Mouse (Mus musculus): Measurements from ENCODE around the gene Lemd2. TPM values are rescaled to one million over a fixed set of nuclear protein-coding genes. Genes with fewer than 3 reads are reported as not detected.
"Not testable (repeated sequence)": the region's sequence is repeated elsewhere in the genome, so short reads cannot be mapped to it uniquely, and the experiment has no call there.

Lemd2 gene
- total RNA-seq (2017) = 35.3 and 70.7 TPM in 2 replicates

DNA sequence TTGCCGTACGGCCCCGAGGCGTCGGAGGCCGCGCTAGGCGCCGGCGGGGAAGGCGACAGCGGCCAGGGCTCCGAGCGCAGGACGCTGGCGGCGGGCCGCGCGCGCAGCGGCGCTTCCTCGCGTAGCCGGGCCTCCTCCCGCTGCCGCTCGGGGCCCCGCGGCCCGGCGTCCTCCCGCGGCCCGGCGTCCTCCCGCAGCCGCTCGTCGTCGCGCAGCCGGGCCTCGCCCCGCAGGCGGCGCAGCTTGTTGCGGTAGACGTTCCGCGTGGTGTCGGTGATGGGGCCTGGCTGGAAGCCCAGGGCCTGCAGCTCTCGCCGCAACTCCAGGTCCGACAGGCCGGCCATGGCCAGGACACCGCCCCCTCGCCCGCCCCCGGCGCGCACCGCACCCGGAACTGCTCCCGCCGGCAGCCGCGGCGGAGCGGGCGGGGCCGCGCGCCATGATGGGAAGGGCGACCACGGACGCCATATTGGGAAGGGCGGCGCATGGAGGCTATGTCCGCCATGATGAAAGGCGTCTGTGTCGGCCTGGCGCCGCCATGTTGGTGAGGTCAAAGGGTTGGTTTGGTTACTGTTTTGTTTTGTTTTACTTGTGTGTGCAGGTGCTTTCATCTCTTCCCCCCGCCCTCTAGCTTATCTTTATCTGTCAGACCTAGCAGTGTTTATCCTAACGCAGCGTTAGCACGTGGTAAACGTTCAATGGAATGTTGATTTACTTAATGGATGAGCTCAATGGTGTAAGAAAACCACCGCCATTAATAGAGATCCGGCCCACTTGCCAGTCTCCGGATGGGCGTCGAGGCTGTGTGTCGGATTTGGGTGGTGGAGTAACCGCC is at the start of gene Lemd2:
Lemd2 (minus strand) TSS at position 395 of the 835 bp plus-strand sequence.
- peak; percentile 50 to 57 for ATAC-seq (replicated peaks in 1 of 2; ENCODE audit: insufficient read depth in 1 of 2, low FRiP score in 2 of 2, low TSS enrichment in 1 of 2, low read depth in 1 of 2, poor library complexity in 2 of 2, severe bottlenecking in 2 of 2)

DNA sequence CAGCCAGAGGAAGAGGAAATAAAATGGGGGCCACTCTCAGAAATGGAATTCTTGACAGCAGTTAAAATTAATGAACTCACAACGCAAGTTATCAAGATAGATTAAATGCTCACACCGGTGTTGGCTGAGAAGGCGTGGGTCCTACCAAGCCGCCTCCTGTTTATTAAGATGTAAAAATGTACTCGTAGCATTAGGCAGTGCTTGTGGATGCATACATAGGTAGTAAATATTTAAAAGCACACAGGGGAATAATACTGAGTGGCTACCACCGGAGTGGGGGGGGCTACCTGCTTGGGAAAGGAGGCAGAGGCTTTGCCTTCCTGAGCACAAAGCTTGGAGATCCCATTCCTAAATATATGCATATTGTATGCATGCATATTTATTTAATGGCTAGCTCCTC is 46.9 kb upstream of the Lemd2 start:
- ATAC-seq (replicated peaks in 1 of 2; ENCODE audit: insufficient read depth in 1 of 2, low FRiP score in 2 of 2, low TSS enrichment in 1 of 2, low read depth in 1 of 2, poor library complexity in 2 of 2, severe bottlenecking in 2 of 2) = no peak

GRCm38 (mm10) chr17:27250461-27250860 is 46.2 kb upstream of the Lemd2 start:
- ATAC-seq (replicated peaks in 1 of 2; ENCODE audit: insufficient read depth in 1 of 2, low FRiP score in 2 of 2, low TSS enrichment in 1 of 2, low read depth in 1 of 2, poor library complexity in 2 of 2, severe bottlenecking in 2 of 2) = no peak

DNA sequence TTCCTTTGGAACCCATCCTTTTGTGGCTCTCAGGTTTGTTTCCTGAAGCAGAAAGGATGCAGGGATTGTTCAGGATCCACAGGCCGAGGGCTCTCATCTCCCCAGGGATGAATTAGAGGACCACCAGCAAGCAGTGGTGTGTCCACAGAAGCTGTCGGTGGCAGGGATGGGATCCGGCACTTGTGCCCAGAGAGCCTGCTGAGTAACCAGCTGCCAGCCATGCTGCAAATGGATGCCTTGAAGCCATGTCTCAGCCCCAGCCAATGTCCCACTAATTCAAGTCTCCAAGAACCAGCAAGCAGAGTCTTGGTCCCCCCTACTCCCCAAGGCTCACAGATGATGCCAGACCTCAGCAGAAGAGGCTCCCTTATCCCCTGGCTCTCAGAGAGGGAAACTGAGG is 44.8 kb upstream of the Lemd2 start:
- ATAC-seq (replicated peaks in 1 of 2; ENCODE audit: insufficient read depth in 1 of 2, low FRiP score in 2 of 2, low TSS enrichment in 1 of 2, low read depth in 1 of 2, poor library complexity in 2 of 2, severe bottlenecking in 2 of 2) = no peak

DNA sequence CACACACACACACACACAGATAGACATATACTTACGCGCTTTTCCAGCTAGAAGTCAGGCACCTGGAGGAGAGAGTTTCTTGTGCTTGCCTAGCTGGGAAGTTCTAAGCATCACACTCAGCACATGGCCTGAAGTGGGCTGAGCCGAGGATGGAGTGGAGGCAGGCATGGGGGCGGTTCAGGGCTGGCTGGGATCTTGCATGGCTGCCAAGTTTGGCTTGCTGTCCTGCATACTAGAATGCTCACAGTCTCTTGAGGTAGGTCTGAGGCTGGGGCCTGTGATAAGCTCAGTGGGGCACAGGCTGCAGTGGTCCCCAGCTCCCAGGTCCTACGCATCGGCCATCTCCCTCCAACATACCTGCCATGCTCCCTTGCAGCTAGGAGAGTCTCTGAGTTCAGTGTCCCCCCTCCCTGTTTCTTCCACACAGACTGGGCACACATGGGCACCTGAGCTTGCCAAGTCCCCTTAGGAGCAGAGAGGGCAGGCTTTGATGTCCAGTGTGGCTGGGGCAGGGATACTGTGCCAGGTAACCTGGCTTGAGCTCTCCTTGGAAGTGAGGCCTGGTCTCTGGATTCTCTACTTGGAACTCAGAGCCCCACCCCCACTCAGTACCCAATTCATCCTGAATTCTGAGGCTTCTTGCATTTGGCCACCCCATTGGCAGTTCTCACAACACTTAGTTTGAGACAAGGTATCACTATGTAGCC is 43.6 kb upstream of the Lemd2 start:
- ATAC-seq (replicated peaks in 1 of 2; ENCODE audit: insufficient read depth in 1 of 2, low FRiP score in 2 of 2, low TSS enrichment in 1 of 2, low read depth in 1 of 2, poor library complexity in 2 of 2, severe bottlenecking in 2 of 2) = no peak

GRCm38 (mm10) chr17:27245851-27246381 is 41.6 kb upstream of the Lemd2 start:
- no peak for ATAC-seq (replicated peaks in 1 of 2; ENCODE audit: insufficient read depth in 1 of 2, low FRiP score in 2 of 2, low TSS enrichment in 1 of 2, low read depth in 1 of 2, poor library complexity in 2 of 2, severe bottlenecking in 2 of 2)

DNA sequence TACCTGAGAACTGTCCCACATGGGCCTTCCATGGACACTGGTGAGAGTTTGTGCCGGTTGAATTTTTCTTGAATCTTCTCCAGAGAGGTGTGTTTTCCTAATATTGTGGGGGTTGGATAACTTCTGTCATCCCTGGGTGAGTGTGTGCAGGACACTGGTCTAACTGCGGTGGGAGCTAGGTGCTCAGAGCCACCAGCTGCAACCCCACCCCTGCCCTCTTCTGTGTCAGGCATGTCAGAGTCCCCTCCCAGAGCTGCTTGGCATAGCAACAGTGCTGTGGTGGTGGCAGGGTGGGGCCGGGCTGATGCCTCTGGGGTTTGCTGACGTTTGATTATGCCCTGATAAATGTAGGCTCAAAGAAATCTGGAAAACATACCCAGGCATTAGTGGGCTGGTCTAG is 40.6 kb upstream of the Lemd2 start:
- ATAC-seq (replicated peaks in 1 of 2; ENCODE audit: insufficient read depth in 1 of 2, low FRiP score in 2 of 2, low TSS enrichment in 1 of 2, low read depth in 1 of 2, poor library complexity in 2 of 2, severe bottlenecking in 2 of 2) = no peak

- peak; percentile 75 to 88 for ATAC-seq (replicated peaks in 1 of 2; ENCODE audit: insufficient read depth in 1 of 2, low FRiP score in 2 of 2, low TSS enrichment in 1 of 2, low read depth in 1 of 2, poor library complexity in 2 of 2, severe bottlenecking in 2 of 2)
Measured at GRCm38 (mm10) chr17:27242194-27243189, 38.2 kb upstream of the Lemd2 start.

DNA sequence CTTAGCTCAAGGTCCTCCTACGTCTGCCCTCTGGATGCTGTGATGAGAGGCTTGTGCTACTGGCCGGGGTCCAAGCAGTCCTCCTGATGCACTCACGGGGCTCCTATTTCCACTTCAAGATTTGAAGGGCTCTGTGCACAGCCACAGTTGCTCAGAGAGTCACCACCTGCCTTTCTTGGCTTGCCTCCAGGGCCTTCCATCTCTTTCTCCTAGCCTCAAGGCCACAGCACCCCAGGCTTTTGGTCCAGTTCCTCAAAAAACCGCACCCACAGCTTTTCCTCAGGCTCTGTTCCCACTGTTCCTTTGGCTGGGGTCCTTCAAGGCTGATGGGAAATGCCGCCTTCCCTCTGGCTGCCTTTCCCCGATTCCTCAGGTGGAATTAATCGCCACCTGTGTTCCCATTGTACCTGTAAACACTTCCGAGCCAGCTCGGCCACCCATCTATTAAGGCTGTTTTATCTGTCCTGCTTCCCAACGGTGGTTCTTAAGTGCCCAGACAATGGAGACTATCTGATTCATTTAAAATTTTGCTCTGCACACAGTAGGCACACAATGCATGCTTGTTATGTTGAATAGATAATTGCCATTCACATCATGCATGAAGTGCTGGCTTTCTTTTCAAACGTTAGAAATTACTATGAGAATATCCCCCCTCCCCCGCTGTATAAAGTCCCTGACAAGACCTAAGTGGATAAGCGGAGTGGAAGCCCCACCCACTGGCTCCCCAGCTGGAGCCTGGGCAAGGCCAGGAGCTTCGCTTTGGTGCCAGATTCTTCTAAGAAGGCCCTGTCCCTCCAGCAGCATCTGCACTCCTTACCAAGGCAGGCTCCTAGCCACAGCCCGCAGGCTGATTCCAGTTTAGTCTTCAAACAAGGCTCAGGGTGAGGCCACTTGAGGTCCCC is 36.5 kb upstream of the Lemd2 start:
- ATAC-seq (replicated peaks in 1 of 2; ENCODE audit: insufficient read depth in 1 of 2, low FRiP score in 2 of 2, low TSS enrichment in 1 of 2, low read depth in 1 of 2, poor library complexity in 2 of 2, severe bottlenecking in 2 of 2) = no peak

DNA sequence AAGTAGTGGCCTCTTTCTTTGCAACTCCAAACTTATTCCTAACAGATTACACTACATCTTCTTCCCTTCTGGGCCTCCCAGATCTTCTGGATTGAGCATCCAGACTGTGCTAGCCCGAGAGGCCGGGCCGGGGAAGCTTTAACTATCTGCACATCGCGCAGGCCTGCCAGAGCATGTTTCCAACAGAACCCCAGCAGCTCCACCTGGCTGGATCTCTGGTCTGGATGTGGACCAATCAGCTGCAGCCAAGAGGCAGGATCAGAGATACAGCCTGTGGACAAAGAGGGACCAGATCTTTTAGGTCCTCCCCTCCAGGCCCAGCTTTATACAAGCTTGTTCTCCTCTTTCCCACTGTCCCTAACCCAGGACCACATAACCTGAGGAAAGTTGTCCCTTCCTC is 35.7 kb upstream of the Lemd2 start:
- no peak for ATAC-seq (replicated peaks in 1 of 2; ENCODE audit: insufficient read depth in 1 of 2, low FRiP score in 2 of 2, low TSS enrichment in 1 of 2, low read depth in 1 of 2, poor library complexity in 2 of 2, severe bottlenecking in 2 of 2)

DNA sequence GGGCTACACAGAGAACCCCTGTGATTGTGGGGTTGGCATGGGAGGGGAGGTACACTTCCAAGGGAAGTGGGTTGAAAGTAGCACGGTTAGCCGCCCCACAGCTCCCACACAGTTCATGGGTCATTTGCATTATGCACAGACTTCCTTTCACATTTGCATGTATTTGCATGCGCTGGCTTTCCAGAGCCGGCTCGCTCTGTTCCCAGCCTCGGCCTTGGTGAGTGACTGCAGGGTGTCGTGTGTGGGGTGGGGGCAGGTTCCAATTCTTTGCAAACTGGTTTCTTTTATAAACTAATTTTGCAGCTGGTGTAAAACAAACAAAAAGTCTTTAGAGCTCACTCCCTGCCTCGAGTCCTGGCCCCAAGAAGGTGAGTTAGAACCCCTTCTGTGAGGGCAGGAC is 34.4 kb upstream of the Lemd2 start:
- ATAC-seq (replicated peaks in 1 of 2; ENCODE audit: insufficient read depth in 1 of 2, low FRiP score in 2 of 2, low TSS enrichment in 1 of 2, low read depth in 1 of 2, poor library complexity in 2 of 2, severe bottlenecking in 2 of 2) = no peak

DNA sequence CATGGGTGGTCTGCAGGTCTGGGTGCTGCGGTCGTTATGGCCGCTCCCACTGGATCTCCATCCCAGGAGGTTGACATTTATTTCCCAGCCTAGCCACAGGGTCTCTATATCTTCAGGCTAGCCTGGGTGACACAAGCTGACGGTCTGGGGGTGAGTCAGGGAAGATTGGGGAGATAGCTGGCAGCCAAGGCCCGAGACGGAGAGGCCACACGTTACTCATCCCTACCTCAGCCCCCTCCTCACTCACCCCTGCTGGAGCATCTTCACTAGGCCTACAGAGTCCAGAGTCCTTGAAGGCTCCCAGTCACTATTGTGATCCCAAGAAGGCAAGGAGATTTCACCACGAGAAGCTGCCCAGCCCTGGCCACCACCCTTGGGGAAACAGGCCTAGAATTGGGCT is 33.5 kb upstream of the Lemd2 start:
- no peak for ATAC-seq (replicated peaks in 1 of 2; ENCODE audit: insufficient read depth in 1 of 2, low FRiP score in 2 of 2, low TSS enrichment in 1 of 2, low read depth in 1 of 2, poor library complexity in 2 of 2, severe bottlenecking in 2 of 2)

- ATAC-seq (replicated peaks in 1 of 2; ENCODE audit: insufficient read depth in 1 of 2, low FRiP score in 2 of 2, low TSS enrichment in 1 of 2, low read depth in 1 of 2, poor library complexity in 2 of 2, severe bottlenecking in 2 of 2) = no peak
Measured at GRCm38 (mm10) chr17:27233298-27233697, 29.0 kb upstream of the Lemd2 start.

DNA sequence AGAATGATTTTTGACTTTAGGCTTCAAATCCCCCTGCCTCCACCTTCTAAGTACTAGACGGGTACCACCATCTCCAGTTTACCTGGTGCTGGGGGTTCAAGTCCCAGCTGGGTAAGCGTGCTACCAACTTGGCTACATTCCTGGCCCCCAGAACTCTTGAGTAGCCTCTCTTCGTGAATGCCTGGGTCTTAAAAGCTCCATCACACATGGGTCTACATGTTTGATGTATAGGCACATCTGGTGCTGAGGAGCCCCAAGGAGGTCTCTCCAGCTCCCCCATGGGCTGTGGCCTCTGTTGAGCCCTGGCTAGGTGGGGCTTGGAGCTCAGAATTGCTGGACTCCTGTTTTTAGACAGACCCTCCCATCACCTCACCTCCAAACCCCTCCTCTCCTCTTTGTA is 27.9 kb upstream of the Lemd2 start:
- no peak for ATAC-seq (replicated peaks in 1 of 2; ENCODE audit: insufficient read depth in 1 of 2, low FRiP score in 2 of 2, low TSS enrichment in 1 of 2, low read depth in 1 of 2, poor library complexity in 2 of 2, severe bottlenecking in 2 of 2)

- not testable (repeated sequence) for ATAC-seq (replicated peaks in 1 of 2; ENCODE audit: insufficient read depth in 1 of 2, low FRiP score in 2 of 2, low TSS enrichment in 1 of 2, low read depth in 1 of 2, poor library complexity in 2 of 2, severe bottlenecking in 2 of 2)
Measured at GRCm38 (mm10) chr17:27231586-27231985, 27.3 kb upstream of the Lemd2 start.

DNA sequence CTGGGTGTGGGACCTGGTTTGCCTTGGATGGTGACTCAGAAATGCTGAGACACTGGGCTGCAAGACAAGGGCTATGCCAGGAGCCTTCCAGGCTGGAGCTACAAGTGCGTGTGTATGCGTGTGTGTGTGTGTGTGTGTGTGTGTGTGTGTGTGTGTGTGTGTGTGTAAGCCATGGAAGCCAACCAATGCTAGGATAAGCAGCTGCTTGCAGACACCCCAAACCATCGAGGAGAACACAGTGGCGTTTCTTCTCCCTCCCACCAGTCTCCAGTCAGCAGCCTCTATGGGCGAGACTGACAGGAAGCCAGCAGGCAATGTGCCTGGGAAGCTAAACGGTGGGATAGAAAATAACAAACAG is 26.9 kb upstream of the Lemd2 start:
- no peak for ATAC-seq (replicated peaks in 1 of 2; ENCODE audit: insufficient read depth in 1 of 2, low FRiP score in 2 of 2, low TSS enrichment in 1 of 2, low read depth in 1 of 2, poor library complexity in 2 of 2, severe bottlenecking in 2 of 2)
